In genomic region chr2:93040841-93041240, GRCm38 (mm10) we compare ENCODE assay signal across 9 mouse cellular contexts. TPM values are rescaled to one million over a fixed set of nuclear protein-coding genes. Genes with fewer than 3 reads are reported as not detected.
DNase-seq lines count a peak whose midpoint lies in the region; ATAC-seq lines count a peak whose summit lies in the region.
"Had no signal": no experiment of that assay in that cellular context is flagged by ENCODE, and none has a peak within 500 bp of the region (broad histone marks: within the 10 kb centered on the region; RNA-seq: fewer than 3 reads in every experiment).

No protein-coding gene starts in this region.

- no peaks in the 10 kb centered on the region for H3K27me3 ChIP-seq in intestine, embryonic 15.5 days (replicated peaks)
- no peaks in the 10 kb centered on the region for H3K27me3 ChIP-seq in stomach, embryonic 14.5 days (ENCODE audit: control insufficient read depth, insufficient read depth, low read length)

- no peaks in the 10 kb centered on the region for H3K36me3 ChIP-seq in intestine, embryonic 15.5 days
- peaks cover 6% of the 10 kb centered on the region; the same call in 1 of the 2 replicates for H3K36me3 ChIP-seq in stomach, embryonic 14.5 days (ENCODE audit: control insufficient read depth, insufficient read depth, low read length)

- ATAC-seq in intestine, embryonic 15.5 days = no peak
- ATAC-seq in stomach, embryonic 14.5 days (ENCODE audit: insufficient number of reproducible peaks, insufficient read depth, low FRiP score, low read depth) = no peak

- peak overlapping the region; percentile 10; the same call in 1 of the 2 replicates for H3K9ac ChIP-seq in intestine, embryonic 15.5 days
- H3K9ac ChIP-seq in stomach, embryonic 14.5 days (replicated peaks; ENCODE audit: low read depth, low read length) = peak overlapping the region; percentile 21; the same call in 1 of the 2 replicates

- H3K27ac ChIP-seq in intestine, embryonic 15.5 days = peak overlapping the region; percentile 79
- H3K27ac ChIP-seq in stomach, embryonic 14.5 days (ENCODE audit: low read length) = peak overlapping the region; percentile 80

- peak; percentile 55 to 59 for DNase-seq in heart, adult 18-20 months
- DNase-seq in heart, adult 9 months (ENCODE audit: low spot score in 2 of 2) = no peak
- peak; percentile 61 for DNase-seq in ovary, adult 18-20 months (ENCODE audit: low spot score)
- no peak for DNase-seq in ovary, postnatal 14 days (ENCODE audit: low spot score)
- no peak for DNase-seq in layer of hippocampus, adult 8-10 months (ENCODE audit: low spot score in 2 of 2)
- no peak for DNase-seq in yolk sac, embryonic 10.5 days (ENCODE audit: low spot score)
- DNase-seq: thymus, adult 2 months had no signal

- H3K4me3 ChIP-seq in intestine, embryonic 15.5 days (replicated peaks) = no peak overlapping the region
- H3K4me3 ChIP-seq in stomach, embryonic 14.5 days (ENCODE audit: low read depth, low read length) = no peak overlapping the region

- peak overlapping the region; percentile 26; the same call in 1 of the 2 replicates for H3K4me2 ChIP-seq in intestine, embryonic 15.5 days (replicated peaks)
- H3K4me2 ChIP-seq in stomach, embryonic 14.5 days (replicated peaks; ENCODE audit: low read depth, low read length) = no peak overlapping the region

- H3K4me1 ChIP-seq in intestine, embryonic 15.5 days (replicated peaks) = peaks cover 61% of the 10 kb centered on the region
- H3K4me1 ChIP-seq in stomach, embryonic 14.5 days (ENCODE audit: control insufficient read depth, insufficient read depth, low read length) = peaks cover 48% of the 10 kb centered on the region

- H3K9me3 ChIP-seq in intestine, embryonic 15.5 days = no peaks in the 10 kb centered on the region
- H3K9me3 ChIP-seq in stomach, embryonic 14.5 days (ENCODE audit: control insufficient read depth, low read depth, low read length) = no peaks in the 10 kb centered on the region

- 61% methylated on average over 7 of the region's 7 CpGs for WGBS in intestine, embryonic 15.5 days
- 49% methylated on average over 7 of the region's 7 CpGs for WGBS in stomach, embryonic 14.5 days

RNA-seq across cellular contexts. Expression of gene Prdm11, which starts 5.1 kb away (rescaled TPM):
- total RNA-seq in heart, adult 18-20 months (2021) = 1 to 10 TPM; 8.4 to 9.5 TPM
- 8.0 and 8.6 TPM in 2 replicates for polyA plus RNA-seq in intestine, embryonic 15.5 days (2015; fragmentation: Nextera tagmentation; extraction: Ambion mirVana)
- polyA plus RNA-seq in stomach, embryonic 14.5 days (2014; fragmentation: Nextera tagmentation; extraction: Ambion mirVana) = 7.6 and 8.0 TPM in 2 replicates
- 10 to 100 TPM; 23.7 to 29.5 (median 26.6) TPM for total RNA-seq in layer of hippocampus, adult 8-10 months (2022)

Comparison
In these comparisons a context has a peak if more than half of its experiments do, and no peak if none do; other contexts are left out.
1. DNase-seq: peak in heart, adult 18-20 months (2 of 2) and ovary, adult 18-20 months (single experiment); none in heart, adult 9 months (0 of 2), ovary, postnatal 14 days (single experiment), layer of hippocampus, adult 8-10 months (0 of 2) and yolk sac, embryonic 10.5 days (single experiment).